Mouse (Mus musculus) embryonic facial prominence, embryonic 15.5 days (tissue): ENCODE data around the gene Cabp1. TPM values are rescaled to one million over a fixed set of nuclear protein-coding genes. Genes with fewer than 3 reads are reported as not detected.

Source experiments
- ATAC-seq: fragments of 200-750 bp; cut with Nextera tagmentation; 2 replicates; pipeline ENCODE4 v1.8.0; 2017; ENCODE audit warnings: low read depth, moderate TSS enrichment; ENCODE audit not compliant: insufficient number of reproducible peaks, low FRiP score, low TSS enrichment
- H3K27ac ChIP-seq: fragments of 300-500 bp; sonication (generic); replicated peaks from 2 replicates; pipeline ENCODE4 v1.5.1; 2015; ENCODE audit warnings: mild to moderate bottlenecking, inconsistent platforms
- H3K27me3 ChIP-seq: fragments of 300-500 bp; sonication (generic); 2 replicates; pipeline ENCODE4 v1.6.1; 2015; ENCODE audit warnings: inconsistent platforms
- H3K36me3 ChIP-seq: fragments of 300-500 bp; sonication (generic); 2 replicates; pipeline ENCODE4 v1.6.1; 2015; ENCODE audit warnings: mild to moderate bottlenecking, inconsistent platforms
- H3K4me1 ChIP-seq: fragments of 300-500 bp; sonication (generic); 2 replicates; pipeline ENCODE4 v1.6.1; 2015; ENCODE audit warnings: inconsistent platforms
- H3K4me2 ChIP-seq: fragments of 300-500 bp; sonication (generic); replicated peaks from 2 replicates; pipeline ENCODE4 v1.6.1; 2015; ENCODE audit warnings: mild to moderate bottlenecking, inconsistent platforms
- H3K4me3 ChIP-seq: fragments of 300-500 bp; sonication (generic); replicated peaks from 2 replicates; pipeline ENCODE4 v1.5.1; 2015; ENCODE audit warnings: mild to moderate bottlenecking, inconsistent platforms
- H3K9ac ChIP-seq: fragments of 300-500 bp; sonication (generic); 2 replicates; pipeline ENCODE4 v1.6.1; 2015; ENCODE audit warnings: inconsistent platforms
- H3K9me3 ChIP-seq: fragments of 300-500 bp; sonication (generic); replicated peaks from 2 replicates; pipeline ENCODE4 v1.6.1; 2016; ENCODE audit warnings: inconsistent platforms
- WGBS: fragments of 180-500 bp; shearing (Covaris S2); methylation state at CpG from one replicate; pipeline ENCODE4 v1.1.7; 2015; 5-methylcytosine and 5-hydroxymethylcytosine counted together
- polyA plus RNA-seq: library from polyadenylated mRNA; unstranded; fragments of >200 nt; fragmentation: Nextera tagmentation; extraction: Ambion mirVana; gene quantifications from 2 replicates; pipeline ENCODE4 v1.2.1, GENCODE M21; 2015

The Cabp1 gene
- polyA plus RNA-seq, 1 experiment from 2014 or later, result 2.6 TPM

- peak overlapping the region; percentile 11; the same call in 1 of the 2 replicates for H3K4me2 ChIP-seq
- no peaks in the 10 kb centered on the region for H3K9me3 ChIP-seq
- no peaks in the 10 kb centered on the region for H3K27me3 ChIP-seq
- H3K9ac ChIP-seq, result no peak overlapping the region
- no peak for ATAC-seq
- H3K27ac ChIP-seq, result no peak overlapping the region
- H3K4me3 ChIP-seq, result no peak overlapping the region
- no peaks in the 10 kb centered on the region for H3K36me3 ChIP-seq
- WGBS, result 46% methylated on average over 15 of the region's 15 CpGs
- H3K4me1 ChIP-seq, result peaks cover 16% of the 10 kb centered on the region
These were observed 36.8 kb upstream of the Cabp1 start for GRCm38 (mm10) chr5:115230830-115231551.

- ATAC-seq, result no peak
- no peak overlapping the region for H3K4me3 ChIP-seq
- no peak overlapping the region for H3K4me2 ChIP-seq
- no peaks in the 10 kb centered on the region for H3K36me3 ChIP-seq
- no peaks in the 10 kb centered on the region for H3K27me3 ChIP-seq
- no peaks in the 10 kb centered on the region for H3K9me3 ChIP-seq
- H3K4me1 ChIP-seq, result peaks cover 10% of the 10 kb centered on the region
- H3K27ac ChIP-seq, result no peak overlapping the region
- H3K9ac ChIP-seq, result no peak overlapping the region
- WGBS, result 67% methylated on average over 3 of the region's 3 CpGs
These were observed 28.3 kb upstream of the Cabp1 start for GRCm38 (mm10) chr5:115222485-115222884.

GRCm38 (mm10) chr5:115220931-115221640 lies 26.9 kb upstream of the Cabp1 start:
- H3K9ac ChIP-seq, result no peak overlapping the region
- H3K4me1 ChIP-seq, result peaks cover 10% of the 10 kb centered on the region
- H3K4me3 ChIP-seq, result no peak overlapping the region
- H3K4me2 ChIP-seq, result no peak overlapping the region
- peaks cover 3% of the 10 kb centered on the region; the same call in 1 of the 2 replicates for H3K27me3 ChIP-seq
- peak; percentile 56; the same call in 1 of the 2 replicates for ATAC-seq
- H3K9me3 ChIP-seq, result no peaks in the 10 kb centered on the region
- no peaks in the 10 kb centered on the region for H3K36me3 ChIP-seq
- H3K27ac ChIP-seq, result no peak overlapping the region
- 22% methylated on average over 13 of the region's 13 CpGs for WGBS

GRCm38 (mm10) chr5:115217998-115218397 lies 23.8 kb upstream of the Cabp1 start:
- Histone ChIP-seq H3K4me3 (no peak overlapping the region), H3K9me3 (no peaks in the 10 kb centered on the region), H3K27me3 (peaks cover 17% of the 10 kb centered on the region), H3K4me1 (peaks cover 20% of the 10 kb centered on the region), H3K9ac (no peak overlapping the region), H3K4me2 (no peak overlapping the region), H3K27ac (no peak overlapping the region), H3K36me3 (no peaks in the 10 kb centered on the region)
- ATAC-seq, result no peak
- 85% methylated on average over 12 of the region's 12 CpGs for WGBS

- H3K9me3 ChIP-seq, result no peaks in the 10 kb centered on the region
- H3K27me3 ChIP-seq, result peaks cover 17% of the 10 kb centered on the region
- no peak for ATAC-seq
- peak overlapping the region; percentile 43 for H3K4me3 ChIP-seq
- peak overlapping the region; percentile 21; the same call in 1 of the 2 replicates for H3K9ac ChIP-seq
- no peak overlapping the region for H3K27ac ChIP-seq
- peaks cover 10% of the 10 kb centered on the region for H3K4me1 ChIP-seq
- peak overlapping the region; percentile 75 for H3K4me2 ChIP-seq
- H3K36me3 ChIP-seq, result no peaks in the 10 kb centered on the region
- 24% methylated on average over 27 of the region's 27 CpGs for WGBS
These were observed 21.3 kb upstream of the Cabp1 start for GRCm38 (mm10) chr5:115215273-115216185.

GRCm38 (mm10) chr5:115214864-115215263 lies 20.7 kb upstream of the Cabp1 start:
- Histone ChIP-seq H3K36me3 (no peaks in the 10 kb centered on the region), H3K9ac (peak overlapping the region; percentile 21; the same call in 1 of the 2 replicates), H3K4me1 (peaks cover 10% of the 10 kb centered on the region), H3K27me3 (peaks cover 17% of the 10 kb centered on the region), H3K4me2 (peak overlapping the region; percentile 75), H3K27ac (no peak overlapping the region), H3K9me3 (no peaks in the 10 kb centered on the region), H3K4me3 (peak overlapping the region; percentile 43)
- under 1% methylated on average over 17 of the region's 17 CpGs for WGBS
- 0 out of 2 replicates have a peak, but pooled peaks have one; percentile 26 for ATAC-seq

GRCm38 (mm10) chr5:115212861-115213260 lies 18.7 kb upstream of the Cabp1 start:
- Histone ChIP-seq H3K27ac (no peak overlapping the region), H3K9me3 (no peaks in the 10 kb centered on the region), H3K4me2 (no peak overlapping the region), H3K9ac (no peak overlapping the region), H3K36me3 (no peaks in the 10 kb centered on the region), H3K27me3 (peaks cover 17% of the 10 kb centered on the region), H3K4me3 (no peak overlapping the region), H3K4me1 (peaks cover 16% of the 10 kb centered on the region)
- 48% methylated on average over 4 of the region's 4 CpGs for WGBS
- peak; percentile 35; the same call in 1 of the 2 replicates for ATAC-seq

GRCm38 (mm10) chr5:115212451-115212850 lies 18.3 kb upstream of the Cabp1 start:
- peaks cover 16% of the 10 kb centered on the region for H3K4me1 ChIP-seq
- no peak overlapping the region for H3K4me3 ChIP-seq
- H3K36me3 ChIP-seq, result no peaks in the 10 kb centered on the region
- H3K4me2 ChIP-seq, result no peak overlapping the region
- no peak for ATAC-seq
- H3K9me3 ChIP-seq, result no peaks in the 10 kb centered on the region
- H3K27ac ChIP-seq, result no peak overlapping the region
- no peak overlapping the region for H3K9ac ChIP-seq
- H3K27me3 ChIP-seq, result peaks cover 17% of the 10 kb centered on the region
- WGBS, result 71% methylated on average over 9 of the region's 9 CpGs

- WGBS, result 7% methylated on average over 1 of the region's 1 CpGs
- no peak for ATAC-seq
- no peak overlapping the region for H3K4me2 ChIP-seq
- H3K27me3 ChIP-seq, result peaks cover 7% of the 10 kb centered on the region; the same call in 1 of the 2 replicates
- no peaks in the 10 kb centered on the region for H3K36me3 ChIP-seq
- H3K4me3 ChIP-seq, result no peak overlapping the region
- H3K4me1 ChIP-seq, result peaks cover 9% of the 10 kb centered on the region
- H3K9me3 ChIP-seq, result no peaks in the 10 kb centered on the region
- H3K27ac ChIP-seq, result no peak overlapping the region
- H3K9ac ChIP-seq, result no peak overlapping the region
These were observed 16.2 kb upstream of the Cabp1 start for GRCm38 (mm10) chr5:115210380-115210779.

- Histone ChIP-seq H3K27me3 (0 out of 2 replicates have a peak, but pooled peaks cover 2% of the 10 kb centered on the region), H3K4me1 (peaks cover 23% of the 10 kb centered on the region), H3K9ac (no peak overlapping the region), H3K4me2 (no peak overlapping the region), H3K36me3 (no peaks in the 10 kb centered on the region), H3K27ac (no peak overlapping the region), H3K9me3 (no peaks in the 10 kb centered on the region), H3K4me3 (no peak overlapping the region)
- WGBS, result 64% methylated on average over 5 of the region's 5 CpGs
- ATAC-seq, result no peak
These were observed 14.4 kb upstream of the Cabp1 start for GRCm38 (mm10) chr5:115208601-115209000.

GRCm38 (mm10) chr5:115207892-115208291 lies 13.7 kb upstream of the Cabp1 start:
- Histone ChIP-seq H3K36me3 (no peaks in the 10 kb centered on the region), H3K4me1 (peaks cover 24% of the 10 kb centered on the region), H3K27me3 (0 out of 2 replicates have a peak, but pooled peaks cover 2% of the 10 kb centered on the region), H3K4me2 (no peak overlapping the region), H3K4me3 (no peak overlapping the region), H3K9me3 (no peaks in the 10 kb centered on the region), H3K27ac (no peak overlapping the region), H3K9ac (no peak overlapping the region)
- WGBS, result 11% methylated on average over 9 of the region's 16 CpGs
- ATAC-seq, result no peak
